Mouse (Mus musculus) lung, adult 2 months (tissue): ENCODE results near the gene Ppp1cb.

Source experiments
- CTCF ChIP-seq: fragments of 200-500 bp; IDR thresholded peaks from 2 replicates; pipeline ENCODE4 v1.5.1; 2011; ENCODE audit warnings: mild to moderate bottlenecking, low read length, control low read depth; ENCODE audit not compliant: insufficient read depth
- POLR2A ChIP-seq: fragments of 200-500 bp; IDR thresholded peaks from 2 replicates; pipeline ENCODE4 v1.6.1; 2011; ENCODE audit warnings: low read depth, mild to moderate bottlenecking, control low read depth, low read length, borderline replicate concordance; ENCODE audit errors: extremely low read depth

DNA sequence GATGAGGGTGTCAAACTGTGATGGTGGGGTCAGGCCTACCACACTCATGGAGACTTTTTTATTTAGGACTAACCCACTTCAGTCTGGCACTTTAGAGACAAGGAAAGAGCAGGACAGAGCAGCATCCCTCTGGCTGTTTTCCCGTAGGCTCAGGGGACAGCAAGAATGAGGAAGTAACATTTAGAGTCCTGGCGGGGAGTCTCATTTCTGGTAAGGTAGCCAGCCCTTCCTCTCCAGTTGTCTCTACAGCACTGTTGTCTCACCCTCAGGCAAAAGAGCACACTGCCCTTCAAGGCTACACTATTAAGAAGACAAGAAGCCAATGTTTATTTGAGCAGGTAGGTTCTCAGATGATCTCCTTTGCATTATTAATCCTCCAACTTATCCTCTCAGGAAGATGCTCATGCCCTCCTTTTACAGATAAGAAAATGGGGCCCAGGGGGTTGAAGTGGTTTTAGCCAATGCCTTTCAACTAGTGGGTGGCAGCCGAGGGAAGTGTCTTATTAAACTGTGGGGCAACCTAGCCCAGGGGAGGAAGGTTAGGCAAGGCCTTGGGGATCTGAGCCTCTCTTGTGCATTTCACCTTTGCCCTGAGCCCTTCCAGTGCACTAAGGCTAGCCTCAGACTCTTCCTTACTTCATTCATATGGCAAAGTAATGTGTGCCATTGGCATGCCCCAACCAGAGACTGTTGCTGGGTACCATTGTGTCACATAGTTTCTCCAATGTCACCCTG lies 47.5 kb upstream of the Ppp1cb start:
- TF ChIP-seq POLR2A (no peak), CTCF (no peak)
